Mouse (Mus musculus) gastrocnemius, postnatal 25 days (tissue): ENCODE data around the gene Ctsw. TPM values are rescaled to one million over a fixed set of nuclear protein-coding genes. Genes with fewer than 3 reads are reported as not detected.
A peak's percentile ranks its signal among the peaks of the same experiment; 100 is the strongest.

ENCODE experiments used
- DNase-seq: peaks from one replicate; pipeline ENCODE4 v3.0.0; 2022
- total RNA-seq, 2 experiments: library from RNA; stranded (reverse); gene quantifications; 1 replicate in 1 of 2; 2 replicates in 1 of 2; pipeline ENCODE4 v1.2.3; 2021

Gene Ctsw
- total RNA-seq, 2 experiments from 2014 or later, result not detected

DNA sequence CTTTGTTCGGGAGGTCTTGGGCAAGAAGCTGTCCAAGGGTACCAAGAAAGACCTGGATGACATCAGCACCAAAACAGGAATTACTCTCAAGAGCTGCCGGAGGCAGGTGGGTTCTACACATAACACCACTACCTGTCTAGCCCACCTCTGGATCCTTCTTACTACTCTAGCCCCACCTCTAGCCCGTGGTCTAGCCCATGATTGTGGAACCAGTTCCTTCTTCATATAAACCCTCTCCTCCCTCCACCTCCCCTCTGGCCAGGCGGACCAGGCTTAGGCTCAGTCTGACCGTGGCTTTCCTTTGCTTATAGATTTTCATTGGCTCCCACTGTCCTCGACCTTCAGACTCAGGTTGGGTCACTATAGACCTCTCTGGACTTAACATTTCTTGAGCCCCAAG is 6.9 kb downstream of the Ctsw start:
- DNase-seq, result no peak

- DNase-seq, result peak; percentile 81
These were observed 7.8 kb downstream of the Ctsw start, which contains the start of gene Fibp for GRCm38 (mm10) chr19:5460465-5460911. Gene Fibp (plus strand): TSS chr19:5460615.

DNA sequence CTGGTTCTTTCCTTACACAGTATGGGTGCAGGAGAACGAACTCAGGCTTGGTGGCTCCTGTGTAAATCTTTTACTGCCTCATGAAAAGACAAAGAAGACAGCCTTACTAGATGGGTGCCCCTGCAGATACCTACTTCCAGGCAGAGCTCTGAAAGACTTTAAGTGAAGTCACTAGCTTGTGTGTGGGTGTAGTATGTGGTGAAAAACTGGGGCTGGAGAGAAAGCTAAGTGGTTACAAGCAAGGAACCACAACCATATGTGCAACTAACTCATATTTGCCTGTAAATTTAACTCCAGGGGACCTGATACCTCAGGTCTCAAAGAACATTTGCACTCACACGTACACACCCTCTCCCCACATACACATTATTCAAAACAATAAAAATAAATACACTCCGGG is 8.4 kb downstream of the Ctsw start:
- no peak for DNase-seq

GRCm38 (mm10) chr19:5459019-5459418 is 9.3 kb downstream of the Ctsw start:
- DNase-seq, result no peak

DNA sequence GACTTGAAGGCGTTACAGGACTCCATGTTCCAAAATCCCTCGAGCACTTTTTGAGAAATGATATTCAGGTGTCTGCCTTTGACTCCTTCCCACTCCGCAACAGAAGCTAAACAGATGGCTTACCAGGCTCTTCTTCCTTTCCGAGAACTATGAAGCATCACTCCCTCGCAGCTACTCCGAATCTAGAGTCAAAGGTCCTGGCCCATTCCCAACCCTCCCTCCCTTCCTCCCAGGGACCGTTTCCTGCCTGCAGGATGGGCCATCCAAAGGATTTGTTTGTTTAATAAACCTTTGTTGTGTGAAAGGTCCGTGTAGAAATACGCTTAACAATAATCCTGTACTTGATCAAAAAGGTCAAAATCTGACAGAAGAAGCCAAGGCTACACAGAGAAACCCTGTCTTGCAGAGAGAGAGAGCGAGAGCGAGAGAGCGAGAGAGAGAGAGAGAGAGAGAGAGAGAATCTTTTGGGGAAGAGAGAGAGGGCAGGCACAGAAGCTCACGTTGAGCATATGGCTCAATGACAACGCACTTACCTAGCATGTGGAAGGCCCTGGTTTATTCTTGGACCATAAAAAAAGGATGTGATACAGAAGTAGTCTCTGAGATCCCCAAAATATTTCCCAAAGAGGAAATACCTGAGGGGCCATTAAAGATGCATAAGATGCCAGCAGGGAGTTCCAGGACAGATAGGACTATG is 10.4 kb downstream of the Ctsw start, which contains the start of gene Ccdc85b:
TSS of gene Ccdc85b (minus strand) at position 149 of the 697 bp plus-strand sequence.
- no peak for DNase-seq

DNA sequence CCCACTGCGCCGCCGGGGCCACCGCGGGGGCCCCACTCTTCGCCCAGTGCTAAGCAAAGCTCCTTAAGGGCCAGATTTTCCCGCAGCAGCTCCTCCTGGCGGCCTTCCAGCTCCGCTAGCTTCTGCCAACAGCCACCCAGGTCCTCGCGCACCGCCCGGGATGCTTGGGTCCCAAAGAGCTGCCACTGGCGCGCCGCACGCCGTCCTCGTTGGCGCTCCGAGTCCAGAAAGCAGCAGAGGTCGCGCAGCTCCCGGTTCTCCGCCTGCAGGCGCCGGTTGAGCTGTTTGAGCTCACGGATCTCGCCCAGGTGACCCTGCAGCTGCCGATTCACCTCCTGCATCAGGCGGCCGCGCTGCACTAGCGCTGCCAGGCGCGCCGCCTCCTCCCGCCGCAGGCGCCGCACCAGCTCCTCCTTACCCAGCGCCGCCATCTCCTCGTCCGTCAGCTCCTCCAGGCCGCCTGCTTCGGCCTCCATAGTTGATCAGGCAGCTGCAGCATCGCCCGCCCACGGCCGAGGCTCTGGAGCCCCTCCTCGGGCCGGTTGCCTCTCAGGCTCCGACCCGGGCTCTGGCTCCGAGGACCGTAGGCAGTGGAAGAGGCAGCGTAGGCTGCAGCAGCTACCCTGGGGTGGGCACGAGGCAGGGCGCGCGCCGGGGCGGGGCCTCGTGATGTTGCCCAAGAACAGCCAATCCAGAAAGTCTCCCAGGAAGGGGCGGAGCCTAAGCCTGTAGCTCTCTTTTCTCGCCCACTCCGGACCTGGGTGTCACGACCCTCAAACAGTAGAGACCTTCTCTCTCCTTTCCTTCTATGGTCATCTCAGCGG is 11.2 kb downstream of the Ctsw start:
- DNase-seq, result peak; percentile 96

DNA sequence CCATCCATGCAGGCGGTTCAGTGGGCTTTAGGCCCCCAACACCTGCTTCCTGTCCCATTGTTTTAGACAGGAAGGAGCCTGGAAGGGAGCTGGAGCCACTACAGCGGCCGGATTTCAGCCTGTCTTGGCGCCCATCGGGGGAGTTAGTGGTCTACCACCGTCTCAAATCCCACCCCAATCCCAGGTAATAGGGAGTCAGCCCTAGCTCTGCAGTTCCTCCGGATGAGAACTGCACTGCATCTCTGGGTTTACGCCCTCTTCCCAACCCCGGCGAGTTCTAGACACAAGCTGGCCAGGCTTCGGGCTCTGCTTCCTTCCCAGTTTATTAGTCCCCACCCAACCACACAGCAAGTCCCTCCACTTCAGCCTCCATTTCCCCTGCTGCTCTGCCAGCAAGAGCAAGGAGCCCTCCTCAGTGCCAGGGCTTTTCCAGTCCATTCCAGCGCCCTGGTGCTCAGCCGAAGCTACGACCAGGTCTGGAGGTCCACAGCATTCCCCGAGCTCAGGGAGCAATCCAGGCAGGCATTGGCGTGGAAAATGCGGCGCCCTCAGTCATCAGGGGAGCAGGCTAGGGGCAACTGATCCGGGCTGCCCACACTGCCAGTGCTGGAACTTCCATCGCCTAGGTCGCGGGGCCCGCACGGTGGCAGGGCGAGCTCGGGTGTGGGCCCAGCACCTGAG is 11.9 kb downstream of the Ctsw start:
- DNase-seq, result no peak

- no peak for DNase-seq
These were observed 12.7 kb downstream of the Ctsw start for GRCm38 (mm10) chr19:5455568-5455967.

DNA sequence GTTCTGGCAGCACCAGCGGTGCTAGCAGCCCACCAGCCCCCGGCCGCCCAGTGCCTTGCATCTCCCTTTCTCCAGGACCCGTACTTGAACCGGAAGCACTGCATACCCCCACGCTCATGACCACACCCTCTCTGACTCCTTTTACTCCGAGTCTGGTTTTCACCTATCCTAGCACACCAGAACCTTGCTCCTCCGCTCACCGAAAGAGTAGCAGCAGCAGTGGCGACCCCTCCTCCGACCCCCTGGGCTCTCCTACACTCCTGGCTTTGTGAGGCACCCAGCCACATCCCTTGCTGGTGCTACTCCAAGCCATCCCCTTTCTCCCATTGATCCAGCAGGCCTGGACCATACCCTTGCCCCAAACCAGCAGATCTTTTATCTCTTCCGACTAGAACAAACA is 13.3 kb downstream of the Ctsw start:
- DNase-seq, result no peak

DNA sequence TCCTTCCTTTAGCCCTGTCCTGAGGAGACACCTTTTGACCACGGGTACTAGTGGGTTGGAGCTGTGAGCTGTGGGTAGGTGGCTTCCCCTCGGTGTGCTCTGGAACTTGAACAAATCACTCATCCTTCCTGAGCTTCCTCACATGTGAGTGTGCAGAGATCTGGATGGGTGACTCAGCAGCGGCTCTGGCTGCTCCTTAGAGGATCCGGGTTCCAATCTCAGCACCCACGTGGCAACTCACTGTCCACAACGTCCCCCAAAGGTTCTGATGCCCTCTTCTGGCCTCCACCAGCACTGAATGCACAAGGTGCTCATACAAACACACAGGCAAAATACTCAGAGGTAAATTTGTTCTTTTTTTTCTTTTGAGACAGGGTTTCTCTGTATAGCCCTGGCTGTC is 16.5 kb downstream of the Ctsw start:
- DNase-seq, result no peak

DNA sequence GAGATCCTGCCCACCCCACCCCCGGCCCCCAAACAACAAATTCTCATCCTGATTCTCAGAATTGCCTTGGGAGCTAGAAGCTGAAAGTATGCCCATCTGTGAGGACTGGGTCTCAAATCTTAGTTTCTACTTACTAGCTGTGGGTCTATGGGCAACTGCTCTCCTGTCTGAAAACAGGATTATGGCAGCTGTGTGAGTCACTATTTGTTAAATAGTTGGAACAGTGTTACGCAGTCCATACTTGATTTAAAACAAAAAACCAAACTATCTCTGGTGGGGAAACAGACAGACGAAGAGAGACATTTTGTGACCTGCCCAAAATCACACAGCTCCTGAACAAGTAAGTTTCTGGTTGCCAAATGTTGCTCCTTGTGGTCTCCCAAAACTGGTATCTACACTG is 18.6 kb downstream of the Ctsw start:
- DNase-seq, result no peak

DNA sequence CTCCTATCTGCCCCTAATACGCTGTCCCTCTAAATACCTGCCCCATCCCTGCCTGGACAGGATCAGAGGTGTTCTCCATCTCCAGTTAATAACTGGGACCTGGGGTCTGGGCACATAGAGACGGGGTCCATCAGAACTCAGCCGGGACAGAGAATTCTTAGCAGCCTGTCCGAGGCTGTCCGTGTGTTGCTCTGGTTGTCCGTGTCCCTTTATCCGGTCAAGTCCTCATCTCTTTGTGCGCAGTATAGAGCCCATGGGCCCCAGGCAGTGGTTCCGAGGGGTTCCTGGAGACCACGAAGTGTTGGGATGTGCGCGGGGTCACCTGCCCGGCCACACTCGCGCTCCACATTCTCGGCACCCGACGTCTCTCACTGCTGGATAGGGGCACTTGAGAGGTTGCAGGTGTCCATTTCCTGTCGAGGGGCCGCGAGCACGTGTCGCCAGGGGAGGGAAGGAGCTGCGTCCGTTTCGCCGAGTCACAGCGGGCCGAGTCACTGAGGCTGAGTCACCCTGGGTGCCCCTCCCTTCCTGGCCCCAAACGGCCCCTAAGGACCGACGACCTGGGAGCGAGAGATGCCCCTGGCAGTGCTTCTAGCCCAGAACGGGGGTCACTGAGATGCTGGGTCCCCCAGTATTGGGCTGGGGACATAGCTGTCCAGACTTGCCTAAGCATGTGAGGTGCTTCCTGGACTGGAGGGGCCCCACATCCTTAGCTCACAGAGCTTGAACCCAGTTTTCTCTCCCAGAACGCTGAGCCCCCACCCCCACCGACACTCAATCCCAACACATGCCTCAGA is 19.8 kb downstream of the Ctsw start:
- no peak for DNase-seq

- DNase-seq, result peak; percentile 51
These were observed 20.6 kb downstream of the Ctsw start, which contains the start of gene Fosl1 for GRCm38 (mm10) chr19:5447515-5448353. Gene Fosl1 (plus strand): TSS chr19:5447547.

- DNase-seq, result no peak
These were observed 22.6 kb downstream of the Ctsw start for GRCm38 (mm10) chr19:5445747-5446146.

GRCm38 (mm10) chr19:5444954-5445353 is 23.4 kb downstream of the Ctsw start:
- DNase-seq, result no peak

GRCm38 (mm10) chr19:5444371-5444908 is 23.9 kb downstream of the Ctsw start:
- DNase-seq, result no peak

DNA sequence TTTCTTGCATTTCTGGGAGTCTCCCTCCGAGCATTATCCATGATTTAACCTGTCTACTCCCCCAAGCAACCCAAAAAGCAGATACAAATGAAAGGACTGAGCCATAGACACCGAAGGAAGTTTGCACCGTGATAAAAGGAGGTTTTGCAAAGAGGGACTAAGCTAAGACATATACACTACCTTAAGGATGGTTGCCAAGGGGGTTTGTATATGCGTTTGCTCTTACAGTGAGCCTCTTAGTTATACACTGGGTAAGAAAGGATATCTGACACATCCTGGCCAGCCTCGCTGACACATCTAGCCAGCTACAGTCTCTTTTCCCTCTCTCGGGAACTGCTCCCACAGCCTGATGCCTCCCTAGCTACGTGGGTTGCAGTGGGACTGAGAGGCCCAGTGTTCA is 34.4 kb downstream of the Ctsw start:
- no peak for DNase-seq

DNA sequence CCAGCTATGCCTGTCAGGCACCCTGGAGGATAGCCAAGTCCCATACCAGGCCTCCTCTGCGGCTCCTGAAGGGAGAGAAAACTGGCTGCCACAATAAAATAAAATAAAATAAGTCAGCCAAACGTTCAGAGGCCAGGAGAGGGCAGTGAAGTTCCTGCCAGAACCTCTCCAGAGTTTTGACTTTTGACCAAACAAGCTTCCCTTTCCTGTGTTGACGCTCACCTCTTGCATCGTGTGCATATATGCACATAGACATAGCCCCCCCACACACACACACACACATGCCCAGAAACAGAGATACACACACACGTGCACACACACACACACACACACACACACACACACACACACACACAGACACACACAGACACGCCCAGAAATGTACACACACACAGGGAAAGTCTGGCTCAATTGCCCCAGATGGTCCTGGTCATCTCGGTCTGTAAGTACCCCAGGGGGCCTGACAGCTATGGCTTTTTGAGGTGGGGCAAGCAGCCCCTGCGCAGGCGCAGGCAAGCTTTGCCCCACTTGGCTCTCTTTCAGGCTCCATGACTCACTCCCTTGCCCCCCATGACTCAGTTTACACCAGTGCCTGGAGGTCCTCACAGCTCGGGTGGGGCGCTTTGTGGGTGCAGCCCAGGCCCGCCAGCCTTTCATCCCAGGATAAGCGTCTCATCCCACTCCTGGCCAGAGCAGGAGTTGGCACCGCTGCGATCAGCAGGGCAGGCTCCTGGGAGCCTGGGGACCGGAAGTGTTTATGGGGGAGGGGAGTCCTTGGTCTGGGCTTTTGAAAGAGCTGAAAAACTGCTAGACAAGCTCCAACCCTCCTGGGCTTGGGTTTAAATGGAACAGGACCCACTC is 35.1 kb downstream of the Ctsw start:
- peak; percentile 60 for DNase-seq

- no peak for DNase-seq
These were observed 36.3 kb downstream of the Ctsw start for GRCm38 (mm10) chr19:5431911-5432464.
